7 mouse cellular contexts compared by ENCODE assay signal in the genomic region with DNA sequence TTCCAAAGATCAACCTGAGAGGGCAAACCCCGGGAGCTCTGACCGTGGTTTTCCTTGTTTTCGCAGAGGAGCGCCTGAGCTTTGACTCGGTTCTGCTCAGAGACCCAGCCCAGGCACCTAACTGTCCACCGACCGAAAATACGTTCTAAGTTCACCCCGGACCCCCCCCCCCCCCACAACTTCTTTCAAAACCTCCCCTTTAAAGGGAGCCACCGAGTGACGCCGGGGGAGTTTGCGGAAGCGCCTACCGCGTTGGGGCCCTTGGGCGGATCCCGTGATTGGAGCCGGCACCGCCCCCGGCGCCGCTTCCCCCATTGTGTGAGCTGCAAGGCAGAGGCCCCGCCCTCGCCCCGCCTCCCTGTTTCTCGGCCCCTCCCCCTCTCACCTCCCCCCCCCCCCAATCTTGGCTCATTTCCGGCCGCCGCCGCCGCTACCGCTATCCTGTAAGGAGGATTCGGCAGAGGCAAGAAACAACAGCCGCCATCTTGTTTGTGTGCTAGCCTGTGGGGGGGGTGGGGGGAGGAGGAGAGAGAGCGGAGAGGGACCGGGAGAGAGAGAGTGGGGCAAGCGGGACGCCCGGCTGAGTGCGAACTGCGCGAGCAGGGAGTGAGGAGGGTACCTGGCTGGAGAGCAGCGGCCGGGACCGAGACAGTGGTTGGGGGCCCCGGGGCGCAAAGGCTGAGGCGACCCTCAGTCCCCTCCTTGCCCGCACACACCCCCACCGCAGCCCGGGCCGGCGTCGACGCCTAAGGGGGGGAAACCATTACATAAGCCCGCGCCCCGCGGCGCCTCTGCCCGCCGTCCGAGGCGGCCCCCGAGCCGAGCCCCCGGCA. TPM values are rescaled to one million over a fixed set of nuclear protein-coding genes. Genes with fewer than 3 reads are reported as not detected.
DNase-seq lines count a peak whose midpoint lies in the region; ATAC-seq lines count a peak whose summit lies in the region.

TSS of gene Ep300 (plus strand) at position 439 of the 833 bp plus-strand sequence.

- H3K36me3 ChIP-seq in intestine, embryonic 16.5 days (ENCODE audit: control insufficient read depth, insufficient read depth, low read length) = no peaks in the 10 kb centered on the region
- 0 out of 2 replicates have a peak, but pooled peaks cover 2% of the 10 kb centered on the region for H3K36me3 ChIP-seq in midbrain, embryonic 11.5 days (ENCODE audit: control insufficient read depth, insufficient read depth, low read length)

- WGBS in intestine, embryonic 16.5 days = under 1% methylated on average over 48 of the region's 68 CpGs
- WGBS in midbrain, embryonic 11.5 days = under 1% methylated on average over 52 of the region's 68 CpGs

- no peaks in the 10 kb centered on the region for H3K9me3 ChIP-seq in intestine, embryonic 16.5 days (ENCODE audit: control insufficient read depth, low read length)
- no peaks in the 10 kb centered on the region for H3K9me3 ChIP-seq in midbrain, embryonic 11.5 days (ENCODE audit: control insufficient read depth, low read length)

- H3K27ac ChIP-seq in intestine, embryonic 16.5 days (ENCODE audit: low read length) = peak within 1 kb of the TSS; percentile 100
- peak within 1 kb of the TSS; percentile 100 for H3K27ac ChIP-seq in midbrain, embryonic 11.5 days (ENCODE audit: low read depth, low read length)

- DNase-seq in adrenal gland, adult 8-10 months = peak; percentile 95
- peak; percentile 97 for DNase-seq in embryo, embryonic 9.5 days (ENCODE audit: extremely low spot score)
- DNase-seq in gastrocnemius, postnatal 4 days (ENCODE audit: low spot score in 2 of 2) = peak; percentile 97 to 98
- peak; percentile 93 to 95 for DNase-seq in left cerebral cortex, postnatal 36 days (ENCODE audit: low spot score in 2 of 2)
- peak; percentile 99 for DNase-seq in midbrain, embryonic 11.5 days (ENCODE audit: low spot score, missing footprints)
- DNase-seq in skeletal muscle tissue, adult 2 months (ENCODE audit: low read depth, low spot score) = peak; percentile 98

- no peaks in the 10 kb centered on the region for H3K27me3 ChIP-seq in intestine, embryonic 16.5 days (replicated peaks; ENCODE audit: control insufficient read depth, insufficient read depth, low read length)
- H3K27me3 ChIP-seq in midbrain, embryonic 11.5 days (ENCODE audit: control insufficient read depth, insufficient read depth, low read length) = no peaks in the 10 kb centered on the region

- peak; percentile 94 for ATAC-seq in intestine, embryonic 16.5 days
- peak; percentile 93 for ATAC-seq in midbrain, embryonic 11.5 days (ENCODE audit: low FRiP score)

- peak within 1 kb of the TSS; percentile 79 for H3K4me3 ChIP-seq in intestine, embryonic 16.5 days (ENCODE audit: low read length)
- H3K4me3 ChIP-seq in midbrain, embryonic 11.5 days (ENCODE audit: low read depth, low read length) = peak within 1 kb of the TSS; percentile 99

- peak within 1 kb of the TSS; percentile 62 for H3K4me2 ChIP-seq in intestine, embryonic 16.5 days (ENCODE audit: low read depth, low read length)
- peak within 1 kb of the TSS; percentile 73 for H3K4me2 ChIP-seq in midbrain, embryonic 11.5 days

- intact Hi-C loops in left cerebral cortex, postnatal 36 days (cut with DNase I) = loop anchor here (5.0 kb wide), 1 partner anchor 188 kb away; no protein-coding TSS in a partner anchor

- peaks cover 5% of the 10 kb centered on the region; the same call in 1 of the 2 replicates for H3K4me1 ChIP-seq in intestine, embryonic 16.5 days (ENCODE audit: control insufficient read depth, insufficient read depth, low read length)
- peaks cover 15% of the 10 kb centered on the region for H3K4me1 ChIP-seq in midbrain, embryonic 11.5 days (ENCODE audit: control insufficient read depth, insufficient read depth, low read length)

- peak within 1 kb of the TSS; percentile 99 for H3K9ac ChIP-seq in intestine, embryonic 16.5 days (ENCODE audit: low read depth, low read length)
- peak within 1 kb of the TSS; percentile 99 for H3K9ac ChIP-seq in midbrain, embryonic 11.5 days (ENCODE audit: low read length)

RNA-seq across cellular contexts. Expression of gene Ep300, which starts in this region (rescaled TPM):
- 100 to 1,000 TPM in 1 of 4 experiments, 10 to 100 TPM in 3; 62.2 to 107 (median 76.8) TPM for total RNA-seq in adrenal gland, adult 8-10 months (2022)
- total RNA-seq in gastrocnemius, postnatal 4 days (2021) = 10 to 100 TPM; 41.8 to 45.3 TPM
- 9.9 and 13.1 TPM in 2 replicates for polyA plus RNA-seq in intestine, embryonic 16.5 days (2015; fragmentation: Nextera tagmentation; extraction: Ambion mirVana)
- total RNA-seq in left cerebral cortex, postnatal 36 days (2021) = 10 to 100 TPM; 68.3 to 82.0 TPM
- polyA plus RNA-seq in midbrain, embryonic 11.5 days (2014; fragmentation: Nextera tagmentation; extraction: Ambion mirVana) = 23.7 and 25.8 TPM in 2 replicates

Comparison
In these comparisons a context has a peak if more than half of its experiments do, and no peak if none do; other contexts are left out.
1. Peak in every context shown above with its lines: DNase-seq, ATAC-seq, H3K4me3 ChIP-seq and H3K27ac ChIP-seq.